Comparison of ENCODE assay signal across 23 mouse cellular contexts in the genomic region with DNA sequence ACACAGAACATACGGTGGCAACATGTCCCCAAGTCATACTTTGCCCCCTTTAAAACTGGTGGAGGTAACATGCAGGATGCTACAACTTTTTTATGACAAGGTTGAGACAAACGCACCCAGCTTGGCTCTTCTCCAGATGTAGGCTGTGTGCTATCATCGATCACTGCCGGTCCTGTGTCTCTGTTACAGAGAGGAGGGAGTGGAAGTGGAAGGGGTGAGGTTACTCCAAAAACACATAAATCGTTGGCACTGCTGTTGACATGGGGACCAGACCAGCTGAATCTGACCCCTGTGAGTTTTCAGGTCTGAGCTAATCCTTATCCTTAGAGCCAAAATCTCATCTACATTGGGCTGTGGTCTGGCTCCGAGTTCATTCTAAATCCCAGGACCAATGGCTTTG.
A peak's percentile ranks its signal among the peaks of the same experiment; 100 is the strongest.
DNase-seq lines count a peak whose midpoint lies in the region; ATAC-seq lines count a peak whose summit lies in the region.
"Had no signal": no experiment of that assay in that cellular context is flagged by ENCODE, and none has a peak within 500 bp of the region (broad histone marks: within the 10 kb centered on the region; RNA-seq: fewer than 3 reads in every experiment).

No protein-coding gene starts in this region.

- no peaks in the 10 kb centered on the region for H3K27me3 ChIP-seq in intestine, embryonic 14.5 days (replicated peaks; ENCODE audit: control insufficient read depth, insufficient read depth, low read length)
- no peaks in the 10 kb centered on the region for H3K27me3 ChIP-seq in intestine, embryonic 15.5 days (replicated peaks)
- H3K27me3 ChIP-seq in kidney, embryonic 16.5 days (ENCODE audit: insufficient read depth, low read length), result no peaks in the 10 kb centered on the region
- H3K27me3 ChIP-seq: forebrain, embryonic 13.5 days; hindbrain, embryonic 12.5 days; hindbrain, embryonic 15.5 days had no signal

- no peak overlapping the region for H3K4me2 ChIP-seq in intestine, embryonic 14.5 days (ENCODE audit: low read length)
- H3K4me2 ChIP-seq in intestine, embryonic 15.5 days (replicated peaks), result no peak overlapping the region
- no peak overlapping the region for H3K4me2 ChIP-seq in kidney, embryonic 16.5 days (replicated peaks; ENCODE audit: low read depth, low read length)
- H3K4me2 ChIP-seq: forebrain, embryonic 13.5 days; heart, embryonic 11.5 days; hindbrain, embryonic 12.5 days; hindbrain, embryonic 15.5 days had no signal

- WGBS in intestine, embryonic 14.5 days, result 66% methylated on average over 6 of the region's 6 CpGs
- 74% methylated on average over 6 of the region's 6 CpGs for WGBS in intestine, embryonic 15.5 days
- WGBS in kidney, embryonic 16.5 days, result 28% methylated on average over 6 of the region's 6 CpGs

- H3K4me3 ChIP-seq in intestine, embryonic 14.5 days (ENCODE audit: low read depth, low read length), result no peak overlapping the region
- no peak overlapping the region for H3K4me3 ChIP-seq in intestine, embryonic 15.5 days (replicated peaks)
- H3K4me3 ChIP-seq in kidney, embryonic 16.5 days (ENCODE audit: low read length), result no peak overlapping the region
- H3K4me3 ChIP-seq: forebrain, embryonic 10.5 days; forebrain, embryonic 13.5 days; gastrocnemius, adult 2 months; heart, adult 2 months; hindbrain, embryonic 12.5 days; hindbrain, embryonic 15.5 days had no signal

- peak; percentile 45 for DNase-seq in intestine, embryonic 14.5 days (ENCODE audit: low spot score)
- no peak for DNase-seq in kidney, postnatal 10 days
- peak; percentile 27 for DNase-seq in skeletal muscle tissue, adult 2 months (ENCODE audit: low read depth, low spot score)
- no peak for DNase-seq in embryo, embryonic 10.5 days (ENCODE audit: low spot score)
- DNase-seq: adrenal gland, adult 2 months; adrenal gland, postnatal 14 days; cerebellum, adult 11 months; cerebellum, adult 2 months; cerebellum, adult 9-11 months; cerebellum, postnatal 25 days; embryo, embryonic 11 days; gastrocnemius, adult 2 months; gastrocnemius, postnatal 25 days; heart, adult 2 months had no signal

- no peaks in the 10 kb centered on the region for H3K4me1 ChIP-seq in intestine, embryonic 14.5 days (replicated peaks; ENCODE audit: control insufficient read depth, insufficient read depth, low read length)
- H3K4me1 ChIP-seq in intestine, embryonic 15.5 days (replicated peaks), result no peaks in the 10 kb centered on the region
- H3K4me1 ChIP-seq in kidney, embryonic 16.5 days (ENCODE audit: insufficient read depth, low read length), result peaks cover 10% of the 10 kb centered on the region
- H3K4me1 ChIP-seq: forebrain, embryonic 13.5 days; hindbrain, embryonic 12.5 days; hindbrain, embryonic 15.5 days had no signal

- no peak overlapping the region for H3K27ac ChIP-seq in intestine, embryonic 14.5 days (ENCODE audit: low read depth)
- no peak overlapping the region for H3K27ac ChIP-seq in intestine, embryonic 15.5 days
- H3K27ac ChIP-seq in kidney, embryonic 16.5 days (ENCODE audit: low read length), result no peak overlapping the region
- H3K27ac ChIP-seq: forebrain, embryonic 10.5 days; forebrain, embryonic 13.5 days; gastrocnemius, adult 2 months; heart, adult 2 months; hindbrain, embryonic 12.5 days; hindbrain, embryonic 15.5 days had no signal

- H3K36me3 ChIP-seq in intestine, embryonic 14.5 days (ENCODE audit: control insufficient read depth, insufficient read depth, low read length), result no peaks in the 10 kb centered on the region
- H3K36me3 ChIP-seq in intestine, embryonic 15.5 days, result no peaks in the 10 kb centered on the region
- H3K36me3 ChIP-seq in kidney, embryonic 16.5 days (ENCODE audit: insufficient read depth, low read length), result no peaks in the 10 kb centered on the region
- H3K36me3 ChIP-seq: forebrain, embryonic 10.5 days; hindbrain, embryonic 12.5 days; hindbrain, embryonic 15.5 days had no signal

- no peaks in the 10 kb centered on the region for H3K9me3 ChIP-seq in intestine, embryonic 14.5 days (ENCODE audit: control insufficient read depth, low read length)
- no peaks in the 10 kb centered on the region for H3K9me3 ChIP-seq in intestine, embryonic 15.5 days
- H3K9me3 ChIP-seq in kidney, embryonic 16.5 days (ENCODE audit: low read length), result no peaks in the 10 kb centered on the region
- H3K9me3 ChIP-seq: forebrain, embryonic 10.5 days; forebrain, embryonic 13.5 days; hindbrain, embryonic 12.5 days; hindbrain, embryonic 15.5 days had no signal

- no peak for ATAC-seq in intestine, embryonic 14.5 days (replicated peaks; ENCODE audit: low FRiP score, low TSS enrichment, low read depth)
- ATAC-seq in intestine, embryonic 15.5 days, result no peak
- peak; percentile 54; the same call in 1 of the 2 replicates for ATAC-seq in kidney, embryonic 16.5 days (ENCODE audit: low FRiP score, low TSS enrichment)
- ATAC-seq: CD4-positive, CD25-positive, alpha-beta regulatory T cell, adult 4 months; forebrain, embryonic 13.5 days; forebrain, embryonic 16.5 days had no signal

- H3K9ac ChIP-seq in intestine, embryonic 14.5 days (ENCODE audit: low read length), result no peak overlapping the region
- H3K9ac ChIP-seq in intestine, embryonic 15.5 days, result no peak overlapping the region
- H3K9ac ChIP-seq in kidney, embryonic 16.5 days (replicated peaks; ENCODE audit: low read length), result no peak overlapping the region
- H3K9ac ChIP-seq: forebrain, embryonic 13.5 days; hindbrain, embryonic 12.5 days; hindbrain, embryonic 15.5 days had no signal

Comparison
In these comparisons a context has a peak if more than half of its experiments do, and no peak if none do; other contexts are left out.
1. DNase-seq: peak in intestine, embryonic 14.5 days (single experiment) and skeletal muscle tissue, adult 2 months (single experiment); none in kidney, postnatal 10 days (single experiment) and embryo, embryonic 10.5 days (single experiment).